Mouse (Mus musculus) heart, postnatal 10 days (tissue): ENCODE measurements around the gene Bysl. TPM values are rescaled to one million over a fixed set of nuclear protein-coding genes. Genes with fewer than 3 reads are reported as not detected.
"Not testable (repeated sequence)": the region's sequence is repeated elsewhere in the genome, so short reads cannot be mapped to it uniquely, and the experiment has no call there.

Experiments
- DNase-seq, 2 experiments: peaks; one replicate each; pipeline ENCODE4 v3.0.0; 2021
- intact Hi-C: fragments of 180-260 bp; cut with DNase I; formaldehyde crosslinking; loops from one replicate; pipeline ENCODE4 v1.15.1; 2025
- total RNA-seq, 2 experiments: library from RNA; stranded (reverse); gene quantifications; 2 replicates each; pipeline ENCODE4 v1.2.3; 2021

Gene Bysl
- 10 to 100 TPM; 17.2 to 19.0 TPM for total RNA-seq

- intact Hi-C loops, result loop anchor here (5.0 kb wide), 2 partner anchors 66 to 239 kb away; no protein-coding TSS in a partner anchor
Measured at GRCm38 (mm10) chr17:47610849-47611660, at the start of gene Bysl, which contains the start of the genes Med20 and Gm20517. Bysl (minus strand) TSS chr17:47611492. Med20 (plus strand) TSS chr17:47611582. Gm20517 (plus strand) TSS chr17:47611589.

GRCm38 (mm10) chr17:47658741-47659243, 47.5 kb upstream of the Bysl start:
- intact Hi-C loops, result no loop called here

More at GRCm38 (mm10) chr17:47610849-47611660, at the start of gene Bysl, which contains the start of the genes Med20 and Gm20517:
- peak; percentile 98 to 99 for DNase-seq

GRCm38 (mm10) chr17:47657901-47658300, 46.6 kb upstream of the Bysl start:
- DNase-seq, result no peak
- intact Hi-C loops, result no loop called here

More at GRCm38 (mm10) chr17:47658741-47659243, 47.5 kb upstream of the Bysl start:
- no peak for DNase-seq

GRCm38 (mm10) chr17:47655697-47656096, 44.4 kb upstream of the Bysl start:
- intact Hi-C loops, result no loop called here
- no peak for DNase-seq

GRCm38 (mm10) chr17:47654346-47654745, 43.1 kb upstream of the Bysl start:
- DNase-seq, intact Hi-C loops: not testable (repeated sequence)

GRCm38 (mm10) chr17:47651953-47652352, 40.7 kb upstream of the Bysl start:
- intact Hi-C loops, result no loop called here
- no peak for DNase-seq

GRCm38 (mm10) chr17:47648966-47649365, 37.7 kb upstream of the Bysl start:
- intact Hi-C loops, result no loop called here
- DNase-seq, result no peak

- intact Hi-C loops, result no loop called here
- DNase-seq, result peak; percentile 44 to 71
Measured at GRCm38 (mm10) chr17:47646683-47647082, 35.4 kb upstream of the Bysl start.

- DNase-seq, result no peak
- intact Hi-C loops, result no loop called here
Measured at GRCm38 (mm10) chr17:47642992-47643391, 31.7 kb upstream of the Bysl start.

- DNase-seq, result no peak
- intact Hi-C loops, result loop anchor here (5.0 kb wide), 1 partner anchor 43 kb away; no protein-coding TSS in a partner anchor
Measured at GRCm38 (mm10) chr17:47633999-47634770, 22.9 kb upstream of the Bysl start.

- intact Hi-C loops, result loop anchor here (5.0 kb wide), 1 partner anchor 45 kb away; no protein-coding TSS in a partner anchor
- DNase-seq, result no peak
Measured at GRCm38 (mm10) chr17:47632181-47632840, 21.0 kb upstream of the Bysl start.

- intact Hi-C loops, result loop anchor here (5.0 kb wide), 1 partner anchor 47 kb away; no protein-coding TSS in a partner anchor
- no peak for DNase-seq
Measured at GRCm38 (mm10) chr17:47630678-47631065, 19.4 kb upstream of the Bysl start, which contains the start of gene Usp49. Usp49 (plus strand) TSS chr17:47630690.

- intact Hi-C loops, result loop anchor here (5.0 kb wide), 1 partner anchor 47 kb away; no protein-coding TSS in a partner anchor
Measured at GRCm38 (mm10) chr17:47629717-47630677, 18.7 kb upstream of the Bysl start.

GRCm38 (mm10) chr17:47628851-47629676, 17.8 kb upstream of the Bysl start:
- DNase-seq, result peak; percentile 96
- intact Hi-C loops, result no loop called here

More at GRCm38 (mm10) chr17:47629717-47630677, 18.7 kb upstream of the Bysl start:
- peak; percentile 44 to 57 for DNase-seq

GRCm38 (mm10) chr17:47627791-47628190, 16.5 kb upstream of the Bysl start:
- DNase-seq, result no peak
- intact Hi-C loops, result loop anchor here (2.0 kb wide), 1 partner anchor 15 kb away; no protein-coding TSS in a partner anchor

GRCm38 (mm10) chr17:47626031-47626430, 14.7 kb upstream of the Bysl start:
- intact Hi-C loops, result loop anchor here (2.0 kb wide), 1 partner anchor 13 kb away; no protein-coding TSS in a partner anchor

GRCm38 (mm10) chr17:47625088-47625487, 13.8 kb upstream of the Bysl start:
- intact Hi-C loops, result no loop called here
- peak in 1 of 2 experiments; percentile 22 for DNase-seq

More at GRCm38 (mm10) chr17:47626031-47626430, 14.7 kb upstream of the Bysl start:
- DNase-seq, result no peak

- DNase-seq, intact Hi-C loops: not testable (repeated sequence)
Measured at GRCm38 (mm10) chr17:47624572-47624971, 13.3 kb upstream of the Bysl start.
